Mouse (Mus musculus): ENCODE data around the gene Zfp541. TPM values are rescaled to one million over a fixed set of nuclear protein-coding genes. Genes with fewer than 3 reads are reported as not detected.
A peak's percentile ranks its signal among the peaks of the same experiment; 100 is the strongest.

The Zfp541 gene
- 0.12 TPM in 1 of 2 replicates, not detected in the other for polyA plus RNA-seq (2014; fragmentation: Nextera tagmentation; extraction: Ambion mirVana)

DNA sequence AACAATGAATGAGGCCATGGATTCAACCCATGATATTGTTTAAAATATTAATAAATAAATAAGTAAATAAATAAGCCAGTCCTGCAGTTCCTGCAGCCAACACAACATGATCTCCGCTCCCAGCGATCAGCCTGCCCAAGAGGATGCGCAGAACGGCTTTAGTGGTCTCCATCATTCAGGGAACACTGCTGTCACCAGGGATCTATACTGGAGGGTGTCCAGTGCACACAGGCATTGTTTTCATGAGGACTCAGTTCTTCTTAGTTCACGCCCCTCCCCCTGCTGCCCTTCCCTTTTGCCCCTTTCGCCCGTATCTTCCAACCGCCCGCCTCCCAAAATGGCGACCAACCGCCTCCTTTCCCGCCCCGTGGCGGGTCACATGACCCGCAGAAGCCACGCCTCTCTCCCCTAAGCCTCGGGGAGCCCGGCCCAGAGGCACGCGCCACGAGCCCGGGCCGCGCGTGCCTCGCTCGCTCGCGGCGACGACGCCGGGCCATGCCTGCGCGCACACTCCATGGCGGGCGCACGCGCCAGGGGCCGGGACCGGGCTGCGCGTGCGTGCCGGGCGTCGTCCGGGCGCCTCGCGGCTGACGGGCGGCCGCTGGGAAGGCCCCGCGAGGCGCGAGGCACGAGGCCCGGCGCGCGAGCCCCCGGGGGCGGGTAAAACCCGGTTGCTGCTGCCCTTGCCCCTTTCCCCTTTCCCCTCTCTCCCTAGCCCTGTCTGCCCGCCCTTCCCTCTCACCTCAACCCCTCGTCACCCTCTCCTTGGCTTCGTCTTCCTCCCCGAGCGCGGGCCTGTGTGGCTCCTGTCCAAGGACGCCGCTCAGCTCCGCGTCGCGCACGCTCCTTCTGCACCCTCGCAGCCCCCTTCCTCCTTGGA is at the start of gene Zfp541:
Gene Zfp541 (plus strand): TSS at position 596 of the 880 bp plus-strand sequence.
- H3K27ac ChIP-seq (ENCODE audit: low read length): no peak within 1 kb of the TSS
- 45% methylated on average over 66 of the region's 80 CpGs for WGBS
- H3K27me3 ChIP-seq (ENCODE audit: control insufficient read depth, insufficient read depth, low read length): peaks cover 6% of the 10 kb centered on the region; the same call in 1 of the 2 replicates
- H3K4me3 ChIP-seq (ENCODE audit: low read depth, low read length): no peak within 1 kb of the TSS
- H3K9me3 ChIP-seq (ENCODE audit: control insufficient read depth, low read depth, low read length): peaks cover 2% of the 10 kb centered on the region; the same call in 1 of the 2 replicates
- no peak within 1 kb of the TSS for H3K9ac ChIP-seq (replicated peaks; ENCODE audit: low read depth, low read length)
- ATAC-seq (ENCODE audit: insufficient number of reproducible peaks, insufficient read depth, low FRiP score, low read depth): no peak
- H3K36me3 ChIP-seq (ENCODE audit: control insufficient read depth, insufficient read depth, low read length): no peaks in the 10 kb centered on the region
- no peaks in the 10 kb centered on the region for H3K4me1 ChIP-seq (ENCODE audit: control insufficient read depth, insufficient read depth, low read length)
- H3K4me2 ChIP-seq (replicated peaks; ENCODE audit: low read depth, low read length): 0 out of 2 replicates have a peak within 1 kb of the TSS, but pooled peaks have one; percentile 22

DNA sequence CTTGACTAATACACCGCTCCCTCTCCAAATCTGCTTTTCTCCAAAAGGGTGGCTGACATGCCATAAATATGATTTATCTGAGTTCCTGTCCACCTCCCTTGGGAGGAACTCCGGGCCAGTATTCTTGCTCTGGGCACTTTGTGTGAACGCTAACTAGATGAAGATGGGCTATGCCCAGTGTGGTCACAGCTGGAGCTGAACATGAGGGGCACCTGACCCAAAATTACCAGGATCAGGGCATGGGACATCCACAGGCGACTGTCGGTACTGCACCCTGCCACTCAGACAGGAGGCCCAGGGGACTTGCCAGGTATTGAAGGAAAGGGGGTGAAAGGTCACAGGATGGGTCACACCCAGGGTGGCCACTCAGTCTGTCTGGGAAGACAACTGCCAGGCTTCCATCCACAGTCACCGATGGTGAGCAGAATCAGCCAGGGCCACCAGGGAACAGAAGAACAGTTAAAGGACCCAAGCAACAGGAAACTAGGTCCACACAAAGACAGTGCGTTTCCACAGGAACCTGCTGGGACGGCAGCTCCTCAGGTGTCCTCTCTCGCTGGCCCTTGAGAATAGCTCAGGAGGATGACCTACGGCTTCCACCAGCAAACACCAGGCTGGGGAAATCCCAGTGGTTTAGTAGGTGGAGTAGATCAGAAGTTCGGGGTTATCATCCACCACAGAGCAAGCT is 48.9 kb upstream of the Zfp541 start:
- Histone ChIP-seq H3K9me3 (ENCODE audit: control insufficient read depth, low read depth, low read length) (no peaks in the 10 kb centered on the region), H3K9ac (replicated peaks; ENCODE audit: low read depth, low read length) (no peak overlapping the region), H3K36me3 (ENCODE audit: control insufficient read depth, insufficient read depth, low read length) (no peaks in the 10 kb centered on the region), H3K4me3 (ENCODE audit: low read depth, low read length) (no peak overlapping the region), H3K4me1 (ENCODE audit: control insufficient read depth, insufficient read depth, low read length) (no peaks in the 10 kb centered on the region), H3K4me2 (replicated peaks; ENCODE audit: low read depth, low read length) (no peak overlapping the region), H3K27me3 (ENCODE audit: control insufficient read depth, insufficient read depth, low read length) (no peaks in the 10 kb centered on the region), H3K27ac (ENCODE audit: low read length) (no peak overlapping the region)
- WGBS: 71% methylated on average over 11 of the region's 11 CpGs
- no peak for ATAC-seq (ENCODE audit: insufficient number of reproducible peaks, insufficient read depth, low FRiP score, low read depth)

DNA sequence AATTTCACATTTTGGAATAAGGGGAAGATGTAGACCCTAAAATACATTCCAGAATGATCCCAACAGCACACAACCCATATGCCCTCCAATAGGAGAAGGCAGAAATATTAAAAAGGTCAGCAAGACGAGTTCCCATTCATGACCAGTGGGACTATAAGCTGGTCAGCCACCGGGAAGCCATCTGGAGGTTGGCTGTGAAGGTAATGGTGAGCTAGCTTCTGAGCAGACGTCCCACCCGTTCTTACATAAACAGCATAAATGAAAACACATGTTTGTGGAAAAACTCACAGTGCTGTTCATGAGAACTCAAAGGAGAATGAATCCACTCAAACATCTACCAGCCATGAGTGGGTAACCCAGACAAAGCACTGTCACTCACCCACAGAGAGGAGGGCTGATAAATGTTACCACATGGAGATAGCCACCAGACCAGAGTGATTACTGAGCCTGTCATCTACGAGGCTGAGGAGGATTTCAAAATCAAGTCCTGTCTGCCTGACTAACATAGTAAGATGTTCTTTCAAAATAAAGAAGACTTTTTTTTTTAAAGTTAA is 47.8 kb upstream of the Zfp541 start:
- Histone ChIP-seq H3K36me3 (ENCODE audit: control insufficient read depth, insufficient read depth, low read length) (no peaks in the 10 kb centered on the region), H3K27ac (ENCODE audit: low read length) (no peak overlapping the region)
- 80% methylated on average over 5 of the region's 5 CpGs for WGBS

DNA sequence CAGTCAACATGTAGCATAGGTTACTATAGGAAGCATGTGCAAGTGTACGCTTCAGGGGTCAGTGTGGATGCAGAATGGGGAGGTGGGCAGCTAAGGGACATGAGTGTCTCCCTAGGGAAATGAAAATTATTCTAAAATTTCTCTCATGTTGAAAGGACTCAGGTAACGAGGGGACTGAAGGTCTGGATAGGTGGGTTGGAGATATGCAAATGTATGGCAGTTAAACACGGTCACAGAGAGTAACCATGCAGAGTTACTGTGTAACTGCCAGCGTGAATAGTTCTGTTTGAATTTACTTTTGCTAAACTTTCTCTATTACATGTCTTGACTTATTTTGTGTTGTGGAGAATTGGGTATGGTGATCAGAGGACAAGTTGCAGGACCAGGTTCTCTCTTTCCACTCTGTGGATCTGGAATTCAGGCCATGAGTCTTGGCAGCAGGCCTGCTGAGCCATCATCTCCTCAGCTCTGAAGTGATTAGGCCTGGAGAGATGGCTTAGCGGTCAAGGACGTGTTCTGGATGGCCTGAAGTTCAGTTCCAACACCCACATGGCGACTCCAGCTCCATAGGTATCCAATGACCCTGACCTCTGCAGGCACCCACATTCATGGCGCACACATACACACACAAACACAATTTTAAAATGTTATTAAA is 47.0 kb upstream of the Zfp541 start:
- ATAC-seq (ENCODE audit: insufficient number of reproducible peaks, insufficient read depth, low FRiP score, low read depth): no peak
- Histone ChIP-seq H3K4me3 (ENCODE audit: low read depth, low read length) (no peak overlapping the region), H3K36me3 (ENCODE audit: control insufficient read depth, insufficient read depth, low read length) (no peaks in the 10 kb centered on the region), H3K9ac (replicated peaks; ENCODE audit: low read depth, low read length) (no peak overlapping the region), H3K9me3 (ENCODE audit: control insufficient read depth, low read depth, low read length) (no peaks in the 10 kb centered on the region), H3K27ac (ENCODE audit: low read length) (no peak overlapping the region), H3K4me1 (ENCODE audit: control insufficient read depth, insufficient read depth, low read length) (no peaks in the 10 kb centered on the region), H3K4me2 (replicated peaks; ENCODE audit: low read depth, low read length) (no peak overlapping the region), H3K27me3 (ENCODE audit: control insufficient read depth, insufficient read depth, low read length) (no peaks in the 10 kb centered on the region)
- 91% methylated on average over 8 of the region's 8 CpGs for WGBS

More for the DNA sequence above, 47.8 kb upstream of the Zfp541 start:
- no peaks in the 10 kb centered on the region for H3K4me1 ChIP-seq (ENCODE audit: control insufficient read depth, insufficient read depth, low read length)
- H3K27me3 ChIP-seq (ENCODE audit: control insufficient read depth, insufficient read depth, low read length): no peaks in the 10 kb centered on the region
- no peak overlapping the region for H3K9ac ChIP-seq (replicated peaks; ENCODE audit: low read depth, low read length)
- H3K4me3 ChIP-seq (ENCODE audit: low read depth, low read length): no peak overlapping the region
- no peak overlapping the region for H3K4me2 ChIP-seq (replicated peaks; ENCODE audit: low read depth, low read length)
- no peak for ATAC-seq (ENCODE audit: insufficient number of reproducible peaks, insufficient read depth, low FRiP score, low read depth)
- no peaks in the 10 kb centered on the region for H3K9me3 ChIP-seq (ENCODE audit: control insufficient read depth, low read depth, low read length)

DNA sequence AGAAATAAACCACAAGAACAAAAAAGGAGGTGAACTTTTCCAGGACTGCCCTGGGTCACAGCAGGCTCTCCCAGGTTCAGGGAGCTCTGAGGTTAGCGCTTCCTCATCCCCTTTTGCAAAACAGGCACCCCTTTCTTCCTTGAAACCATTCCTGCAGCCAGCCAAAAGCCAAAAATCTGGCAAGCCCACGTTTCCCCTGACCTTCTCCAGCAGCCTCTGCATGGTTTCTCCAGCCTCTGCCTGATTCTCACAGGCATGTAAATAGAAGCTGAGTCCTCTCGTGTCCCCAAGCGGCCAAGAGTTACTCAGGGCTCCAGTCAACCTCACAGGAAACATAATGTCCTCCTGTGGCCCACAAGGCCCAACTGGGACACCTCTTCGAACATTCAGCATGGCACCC is 46.2 kb upstream of the Zfp541 start:
- Histone ChIP-seq H3K4me2 (replicated peaks; ENCODE audit: low read depth, low read length) (no peak overlapping the region), H3K27ac (ENCODE audit: low read length) (no peak overlapping the region), H3K4me3 (ENCODE audit: low read depth, low read length) (no peak overlapping the region), H3K36me3 (ENCODE audit: control insufficient read depth, insufficient read depth, low read length) (no peaks in the 10 kb centered on the region), H3K9me3 (ENCODE audit: control insufficient read depth, low read depth, low read length) (no peaks in the 10 kb centered on the region), H3K27me3 (ENCODE audit: control insufficient read depth, insufficient read depth, low read length) (no peaks in the 10 kb centered on the region), H3K9ac (replicated peaks; ENCODE audit: low read depth, low read length) (no peak overlapping the region), H3K4me1 (ENCODE audit: control insufficient read depth, insufficient read depth, low read length) (no peaks in the 10 kb centered on the region)
- ATAC-seq (ENCODE audit: insufficient number of reproducible peaks, insufficient read depth, low FRiP score, low read depth): no peak
- WGBS: 78% methylated on average over 5 of the region's 5 CpGs

DNA sequence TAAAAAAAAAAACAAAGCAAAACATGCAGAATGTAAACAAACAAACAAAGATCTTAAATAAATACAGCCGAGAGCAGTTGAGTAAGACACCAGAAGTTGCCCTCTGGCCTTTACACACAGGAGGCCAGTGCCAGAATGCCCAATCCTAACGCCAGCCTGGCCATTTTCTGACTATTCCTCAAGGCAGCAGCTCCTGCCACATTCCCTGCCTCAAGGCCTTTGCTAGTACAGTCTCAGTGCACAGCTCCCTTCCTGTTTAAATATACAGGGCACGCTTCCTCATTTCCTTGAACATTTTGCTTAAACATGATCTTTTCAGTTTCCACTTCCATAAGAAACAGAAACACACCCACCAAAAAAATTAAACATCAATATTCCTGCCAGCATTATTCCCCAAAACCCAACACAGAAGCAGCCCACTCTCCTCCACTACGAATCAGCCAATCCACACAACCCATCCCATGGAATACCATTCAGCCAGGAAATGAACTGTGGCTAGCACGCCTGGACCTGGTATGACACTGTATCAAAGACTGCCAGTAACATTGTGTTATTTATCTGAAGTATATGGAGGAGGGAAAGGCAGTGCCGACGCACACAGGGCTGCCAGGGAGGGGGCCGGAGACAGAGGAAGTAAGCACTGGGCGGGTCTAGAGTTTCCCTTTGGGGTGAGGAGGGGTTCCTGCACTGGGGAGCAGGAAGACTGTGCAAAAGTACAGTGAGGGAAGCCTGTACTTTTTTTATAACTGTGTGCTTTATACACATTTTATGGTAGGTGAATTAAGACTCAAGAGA is 43.4 kb upstream of the Zfp541 start:
- ATAC-seq (ENCODE audit: insufficient number of reproducible peaks, insufficient read depth, low FRiP score, low read depth): no peak; the same call in 1 of the 2 replicates
- 71% methylated on average over 9 of the region's 9 CpGs for WGBS
- H3K9ac ChIP-seq (replicated peaks; ENCODE audit: low read depth, low read length): no peak overlapping the region
- H3K27me3 ChIP-seq (ENCODE audit: control insufficient read depth, insufficient read depth, low read length): no peaks in the 10 kb centered on the region
- H3K27ac ChIP-seq (ENCODE audit: low read length): no peak overlapping the region; the same call in 1 of the 2 replicates
- H3K9me3 ChIP-seq (ENCODE audit: control insufficient read depth, low read depth, low read length): no peaks in the 10 kb centered on the region
- H3K36me3 ChIP-seq (ENCODE audit: control insufficient read depth, insufficient read depth, low read length): no peaks in the 10 kb centered on the region
- no peak overlapping the region for H3K4me2 ChIP-seq (replicated peaks; ENCODE audit: low read depth, low read length)
- H3K4me1 ChIP-seq (ENCODE audit: control insufficient read depth, insufficient read depth, low read length): no peaks in the 10 kb centered on the region; the same call in 1 of the 2 replicates
- no peak overlapping the region for H3K4me3 ChIP-seq (ENCODE audit: low read depth, low read length)

DNA sequence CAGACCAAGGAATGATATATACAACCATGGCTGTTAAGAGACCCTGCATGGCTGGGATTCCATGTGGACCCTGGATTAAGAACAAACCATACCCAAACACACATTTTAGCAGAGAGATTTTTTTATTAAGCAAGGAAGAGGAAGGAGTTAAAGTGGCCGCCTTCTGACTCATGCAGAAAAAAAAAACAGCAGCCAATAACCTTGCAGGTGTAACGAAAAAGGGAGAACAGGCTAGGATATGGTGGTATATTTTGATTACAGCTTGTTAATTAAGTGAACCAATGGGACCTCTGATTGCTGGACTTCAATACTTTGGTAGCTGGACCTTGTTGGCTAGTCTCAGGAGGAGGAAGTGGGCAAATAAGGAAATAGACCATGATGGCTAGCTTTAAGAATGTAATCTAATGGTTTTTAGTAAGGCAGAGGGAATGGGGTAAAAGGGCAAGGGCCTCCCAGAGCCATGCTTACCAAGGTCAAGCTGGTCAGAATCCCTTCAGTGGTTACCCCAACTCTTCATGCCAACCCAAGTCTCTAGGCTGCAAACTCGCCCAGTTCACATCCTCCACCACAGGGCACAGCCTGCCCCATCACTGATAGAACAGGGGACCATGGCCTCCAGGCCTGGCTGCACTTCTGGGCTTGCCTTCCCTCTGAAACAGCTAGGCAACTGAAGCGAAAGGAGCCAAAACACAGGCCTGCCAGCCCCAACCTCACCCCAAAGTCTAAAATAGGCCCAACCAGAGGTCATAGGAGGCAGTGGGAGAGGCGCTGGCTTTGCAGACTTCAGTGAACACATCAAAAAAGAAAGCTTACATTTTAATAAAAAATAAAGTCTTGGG is 42.1 kb upstream of the Zfp541 start:
- Histone ChIP-seq H3K4me1 (ENCODE audit: control insufficient read depth, insufficient read depth, low read length) (no peaks in the 10 kb centered on the region; the same call in 1 of the 2 replicates), H3K9ac (replicated peaks; ENCODE audit: low read depth, low read length) (no peak overlapping the region), H3K27ac (ENCODE audit: low read length) (no peak overlapping the region), H3K4me3 (ENCODE audit: low read depth, low read length) (no peak overlapping the region), H3K36me3 (ENCODE audit: control insufficient read depth, insufficient read depth, low read length) (no peaks in the 10 kb centered on the region), H3K4me2 (replicated peaks; ENCODE audit: low read depth, low read length) (no peak overlapping the region), H3K27me3 (ENCODE audit: control insufficient read depth, insufficient read depth, low read length) (no peaks in the 10 kb centered on the region), H3K9me3 (ENCODE audit: control insufficient read depth, low read depth, low read length) (no peaks in the 10 kb centered on the region)
- ATAC-seq (ENCODE audit: insufficient number of reproducible peaks, insufficient read depth, low FRiP score, low read depth): no peak
- WGBS: 81% methylated on average over 5 of the region's 5 CpGs

Data from stomach, embryonic 14.5 days (tissue).